Mouse (Mus musculus) embryonic facial prominence, embryonic 14.5 days (tissue): ENCODE results near the gene Cdca4. TPM values are rescaled to one million over a fixed set of nuclear protein-coding genes. Genes with fewer than 3 reads are reported as not detected.

Source experiments
- ATAC-seq: fragments of 200-750 bp; cut with Nextera tagmentation; 2 replicates; pipeline ENCODE4 v1.8.0; 2017; ENCODE audit warnings: low read depth, moderate number of reproducible peaks, moderate TSS enrichment
- DNase-seq: peaks from one replicate; pipeline ENCODE4 v3.0.0-alpha.2; 2015; ENCODE audit warnings: low spot score
- H3K27ac ChIP-seq: fragments of 300-500 bp; sonication (generic); replicated peaks from 2 replicates; pipeline ENCODE4 v1.5.1; 2014; ENCODE audit warnings: low read depth, mild to moderate bottlenecking, low read length, moderate library complexity
- H3K27me3 ChIP-seq: fragments of 300-500 bp; sonication (generic); replicated peaks from 2 replicates; pipeline ENCODE4 v1.6.1; 2014; ENCODE audit warnings: low read length; ENCODE audit not compliant: control insufficient read depth, insufficient read depth
- H3K36me3 ChIP-seq: fragments of 300-500 bp; sonication (generic); 2 replicates; pipeline ENCODE4 v1.6.1; 2014; ENCODE audit warnings: low read length, mixed read lengths; ENCODE audit not compliant: control insufficient read depth, insufficient read depth
- H3K4me1 ChIP-seq: fragments of 300-500 bp; sonication (generic); 2 replicates; pipeline ENCODE4 v1.6.1; 2014; ENCODE audit warnings: antibody characterized with exemption, low read length; ENCODE audit not compliant: control insufficient read depth, insufficient read depth
- H3K4me2 ChIP-seq: fragments of 300-500 bp; sonication (generic); 2 replicates; pipeline ENCODE4 v1.6.1; 2014; ENCODE audit warnings: low read depth, mild to moderate bottlenecking, low read length, moderate library complexity, mixed read lengths
- H3K4me3 ChIP-seq: fragments of 300-500 bp; sonication (generic); 2 replicates; pipeline ENCODE4 v1.5.1; 2014; ENCODE audit warnings: low read depth, mild to moderate bottlenecking, low read length
- H3K9ac ChIP-seq: fragments of 300-500 bp; sonication (generic); 2 replicates; pipeline ENCODE4 v1.6.1; 2014; ENCODE audit warnings: low read depth, mild to moderate bottlenecking, low read length, moderate library complexity, mixed read lengths
- H3K9me3 ChIP-seq: fragments of 300-500 bp; sonication (generic); 2 replicates; pipeline ENCODE4 v1.6.1; 2016; ENCODE audit warnings: low read length; ENCODE audit not compliant: control insufficient read depth
- WGBS: fragments of 180-500 bp; shearing (Covaris S2); extraction: QIAGEN DNeasy Blood & Tissue Kit; methylation state at CpG from one replicate; pipeline ENCODE4 v1.1.7; 2014; 5-methylcytosine and 5-hydroxymethylcytosine counted together
- polyA plus RNA-seq: library from polyadenylated mRNA; unstranded; fragments of >200 nt; fragmentation: Nextera tagmentation; extraction: Ambion mirVana; gene quantifications from 2 replicates; pipeline ENCODE4 v1.2.1, GENCODE M21; 2014

Cdca4 gene
- polyA plus RNA-seq, 1 experiment from 2014 or later, result 86.2 TPM

DNA sequence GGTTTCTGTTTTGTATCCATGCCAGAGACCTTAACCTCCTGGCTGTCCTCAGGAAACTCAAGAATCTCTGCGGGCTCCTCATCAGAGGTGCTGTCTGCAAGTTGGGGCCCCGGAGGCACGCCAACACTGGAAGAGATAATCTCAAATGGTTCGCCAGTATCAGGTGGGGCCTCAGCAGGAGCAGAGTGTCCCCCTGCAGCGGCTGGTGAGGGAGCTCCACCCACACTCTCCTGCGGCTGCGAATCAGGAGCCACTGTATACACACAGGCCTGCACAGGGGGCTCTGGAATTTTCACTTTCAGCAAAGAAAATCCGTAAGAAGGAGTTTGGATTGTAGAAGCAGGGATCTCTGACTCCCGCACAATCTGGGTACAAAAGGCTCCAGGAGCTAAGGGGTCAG is 55.9 kb downstream of the Cdca4 start:
- Histone ChIP-seq H3K4me3 (no peak overlapping the region), H3K27ac (no peak overlapping the region), H3K4me2 (no peak overlapping the region), H3K9me3 (peaks cover 6% of the 10 kb centered on the region; the same call in 1 of the 2 replicates), H3K36me3 (no peaks in the 10 kb centered on the region), H3K27me3 (no peaks in the 10 kb centered on the region), H3K9ac (no peak overlapping the region), H3K4me1 (no peaks in the 10 kb centered on the region)
- DNase-seq, result no peak
- ATAC-seq, result no peak
- 35% methylated on average over 9 of the region's 9 CpGs for WGBS

- H3K27me3 ChIP-seq, result no peaks in the 10 kb centered on the region
- no peak for ATAC-seq
- 85% methylated on average over 14 of the region's 14 CpGs for WGBS
- H3K36me3 ChIP-seq, result no peaks in the 10 kb centered on the region
- peaks cover 6% of the 10 kb centered on the region; the same call in 1 of the 2 replicates for H3K9me3 ChIP-seq
- no peak overlapping the region for H3K4me3 ChIP-seq
- no peak overlapping the region for H3K27ac ChIP-seq
- no peak overlapping the region for H3K9ac ChIP-seq
- H3K4me2 ChIP-seq, result no peak overlapping the region
- DNase-seq, result no peak
- H3K4me1 ChIP-seq, result no peaks in the 10 kb centered on the region
Measured at GRCm38 (mm10) chr12:112772306-112772705, 56.9 kb downstream of the Cdca4 start.

GRCm38 (mm10) chr12:112770396-112770795 is 58.8 kb downstream of the Cdca4 start:
- H3K36me3 ChIP-seq, result no peaks in the 10 kb centered on the region
- DNase-seq (no peak), ATAC-seq (no peak)
- H3K4me1 ChIP-seq, result no peaks in the 10 kb centered on the region
- H3K27me3 ChIP-seq, result no peaks in the 10 kb centered on the region
- H3K4me2 ChIP-seq, result no peak overlapping the region
- H3K9ac ChIP-seq, result no peak overlapping the region
- no peak overlapping the region for H3K4me3 ChIP-seq
- peaks cover 3% of the 10 kb centered on the region; the same call in 1 of the 2 replicates for H3K9me3 ChIP-seq
- H3K27ac ChIP-seq, result no peak overlapping the region
- WGBS, result 69% methylated on average over 4 of the region's 4 CpGs

Other genes starting within 250 kb of the Cdca4 start
- 6.4 and 8.1 TPM in 2 replicates for gene Inf2, start 240.6 kb downstream of the Cdca4 start, polyA plus RNA-seq
- gene Adssl1, start 209.4 kb downstream of the Cdca4 start, polyA plus RNA-seq, result 23.2 and 26.5 TPM in 2 replicates
- 211 and 239 TPM in 2 replicates for gene Siva1, start 184.7 kb downstream of the Cdca4 start, polyA plus RNA-seq
- gene Akt1, start 154.5 kb downstream of the Cdca4 start, polyA plus RNA-seq, result 76.4 and 84.0 TPM in 2 replicates
- 3.7 and 3.8 TPM in 2 replicates for gene Zbtb42, start 150.6 kb downstream of the Cdca4 start, polyA plus RNA-seq
- gene Cep170b, start 109.0 kb downstream of the Cdca4 start, polyA plus RNA-seq, result 13.3 and 14.4 TPM in 2 replicates
- 12.8 and 13.0 TPM in 2 replicates for gene Pld4, start 68.8 kb downstream of the Cdca4 start, polyA plus RNA-seq
- gene Ahnak2, start 26.8 kb downstream of the Cdca4 start, polyA plus RNA-seq, result 5.9 and 8.3 TPM in 2 replicates
- 6.6 and 7.1 TPM in 2 replicates for gene Clba1, start 20.5 kb downstream of the Cdca4 start, polyA plus RNA-seq
- gene Gpr132, start 38.8 kb upstream of the Cdca4 start, polyA plus RNA-seq, result 0.45 and 0.54 TPM in 2 replicates
- 9.4 and 13.1 TPM in 2 replicates for gene Jag2, start 100.4 kb upstream of the Cdca4 start, polyA plus RNA-seq
- 87.3 and 87.4 TPM in 2 replicates for gene Nudt14, start 112.7 kb upstream of the Cdca4 start, polyA plus RNA-seq
- 20.8 and 22.8 TPM in 2 replicates for gene Btbd6, start 147.1 kb upstream of the Cdca4 start, polyA plus RNA-seq
- 50.0 and 54.3 TPM in 2 replicates for gene Brf1, start 171.3 kb upstream of the Cdca4 start, polyA plus RNA-seq
- 17.9 and 18.7 TPM in 2 replicates for gene Pacs2, start 185.1 kb upstream of the Cdca4 start, polyA plus RNA-seq
- gene Tex22, start 245.1 kb upstream of the Cdca4 start, polyA plus RNA-seq, result not detected in 2 replicates